Mouse (Mus musculus): ENCODE results near the gene Glt28d2. TPM values are rescaled to one million over a fixed set of nuclear protein-coding genes. Genes with fewer than 3 reads are reported as not detected.

Glt28d2 gene
- polyA plus RNA-seq, 1 experiment from 2014 or later, result 4.5 TPM

DNA sequence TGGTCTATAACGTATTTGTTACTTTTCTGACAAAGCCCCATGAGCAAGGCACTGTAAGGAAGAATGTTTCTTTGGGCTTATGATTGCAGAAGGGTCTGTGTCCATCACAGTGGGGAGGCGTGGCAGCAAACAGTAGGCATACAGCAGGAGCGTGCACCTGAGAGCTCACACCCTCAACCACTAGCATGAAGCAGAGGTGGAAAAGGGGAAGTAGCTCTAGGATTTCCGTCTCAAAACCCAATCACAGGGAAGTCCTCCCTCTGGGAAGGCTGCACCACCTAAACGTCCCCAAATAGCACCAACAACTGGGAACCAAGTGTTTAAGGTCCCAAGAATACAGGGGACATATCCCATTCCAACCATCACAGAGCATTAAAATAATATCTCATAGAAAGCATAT is 26.3 kb downstream of the Glt28d2 start:
- no peak for TF ChIP-seq CTCF (IDR thresholded peaks at IDR 0.05; ENCODE audit: low read depth)
- H3K27ac ChIP-seq, result no peak overlapping the region
- H3K4me2 ChIP-seq (ENCODE audit: low read length), result no peak overlapping the region
- H3K9ac ChIP-seq (ENCODE audit: low read depth, low read length), result no peak overlapping the region
- no peaks in the 10 kb centered on the region for H3K9me3 ChIP-seq (replicated peaks; ENCODE audit: low read length)
- ATAC-seq (replicated peaks; ENCODE audit: low FRiP score, low read depth) (no peak), DNase-seq (ENCODE audit: low spot score) (no peak)
- H3K4me3 ChIP-seq (replicated peaks; ENCODE audit: low read depth, low read length), result no peak overlapping the region
- 86% methylated on average over 5 of the region's 5 CpGs for WGBS
- H3K36me3 ChIP-seq (ENCODE audit: insufficient read depth, low read length), result no peaks in the 10 kb centered on the region
- H3K4me1 ChIP-seq (replicated peaks; ENCODE audit: insufficient read depth, low read length), result 0 out of 2 replicates have a peak, but pooled peaks cover 8% of the 10 kb centered on the region
- H3K27me3 ChIP-seq (ENCODE audit: insufficient read depth, low read length), result no peaks in the 10 kb centered on the region

DNA sequence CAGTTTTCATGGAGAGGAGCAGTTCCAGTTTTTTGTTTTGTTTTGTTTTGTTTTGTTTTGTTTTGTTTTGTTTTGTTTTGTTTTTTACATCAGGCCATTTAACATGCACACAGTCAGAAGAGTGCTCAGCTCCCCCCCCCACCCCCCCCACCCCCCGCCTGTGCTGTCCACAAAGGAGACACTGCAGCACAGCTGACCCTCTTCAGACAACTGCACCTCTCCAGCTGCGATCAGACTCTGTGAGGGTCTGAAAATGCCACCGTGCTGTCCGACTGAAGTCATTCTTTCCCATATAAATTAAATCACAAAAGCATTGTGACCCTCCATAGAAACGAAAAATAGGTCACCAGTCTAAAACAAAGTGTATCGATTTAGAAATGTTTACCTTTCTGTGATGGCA is 28.0 kb downstream of the Glt28d2 start:
- H3K9ac ChIP-seq (ENCODE audit: low read depth, low read length), result no peak overlapping the region
- H3K27ac ChIP-seq, result no peak overlapping the region
- 0 out of 2 replicates have a peak, but pooled peaks cover 8% of the 10 kb centered on the region for H3K4me1 ChIP-seq (replicated peaks; ENCODE audit: insufficient read depth, low read length)
- no peaks in the 10 kb centered on the region for H3K27me3 ChIP-seq (ENCODE audit: insufficient read depth, low read length)
- H3K4me3 ChIP-seq (replicated peaks; ENCODE audit: low read depth, low read length), result no peak overlapping the region
- ATAC-seq (replicated peaks; ENCODE audit: low FRiP score, low read depth) (no peak), DNase-seq (ENCODE audit: low spot score) (no peak)
- no peak for TF ChIP-seq CTCF (IDR thresholded peaks at IDR 0.05; ENCODE audit: low read depth)
- H3K36me3 ChIP-seq (ENCODE audit: insufficient read depth, low read length), result no peaks in the 10 kb centered on the region
- no peaks in the 10 kb centered on the region for H3K9me3 ChIP-seq (replicated peaks; ENCODE audit: low read length)
- H3K4me2 ChIP-seq (ENCODE audit: low read length), result no peak overlapping the region
- 54% methylated on average over 6 of the region's 6 CpGs for WGBS

DNA sequence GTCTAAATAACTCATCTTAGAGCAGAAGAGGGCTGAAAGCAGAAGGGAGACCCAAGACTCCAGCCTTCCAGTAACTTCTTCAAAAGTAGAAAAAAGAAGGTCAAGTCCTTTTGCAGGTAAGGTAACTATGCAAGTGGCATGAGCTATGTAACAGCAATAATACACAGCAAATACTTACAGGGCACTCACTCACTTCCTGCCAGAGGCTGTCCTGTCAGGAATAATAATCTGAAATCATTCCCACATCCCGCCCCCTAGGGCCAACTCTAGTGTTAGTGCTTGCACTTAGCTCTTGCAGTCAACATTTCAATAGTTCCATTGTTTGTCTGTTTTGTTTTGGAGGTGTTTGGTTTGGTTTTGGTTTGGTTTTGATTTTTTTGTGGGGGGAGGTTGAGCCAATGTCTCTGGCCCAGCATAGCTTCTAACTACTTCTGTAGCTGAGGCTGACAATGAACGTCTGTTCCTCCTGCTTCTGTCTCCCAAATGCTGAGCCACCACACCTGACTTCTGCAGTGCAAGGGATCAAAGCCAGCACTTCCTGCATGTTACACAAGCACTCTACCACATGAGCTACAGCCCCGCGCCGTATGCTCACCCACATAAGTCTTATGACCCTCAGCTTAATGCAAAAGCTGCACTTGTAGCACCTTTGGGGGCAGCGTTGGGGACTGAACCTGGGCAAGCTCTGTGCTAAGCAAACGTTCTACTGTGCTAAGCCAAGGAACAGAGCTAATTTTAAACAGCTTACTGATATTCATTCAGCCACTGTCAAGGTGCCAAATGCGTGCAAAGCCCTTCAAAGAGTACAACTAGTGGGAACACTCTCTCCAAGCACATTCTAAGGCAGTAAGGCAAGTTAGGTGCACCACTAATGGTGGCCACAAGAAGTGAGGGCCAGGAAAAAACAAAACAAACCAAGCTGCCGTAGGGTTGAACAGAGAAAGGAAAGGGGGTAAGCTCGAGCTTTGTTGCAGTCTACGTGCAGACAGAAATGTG is 28.9 kb downstream of the Glt28d2 start:
- ATAC-seq (replicated peaks; ENCODE audit: low FRiP score, low read depth), result no peak
- 0 out of 2 replicates have a peak, but pooled peaks cover 8% of the 10 kb centered on the region for H3K4me1 ChIP-seq (replicated peaks; ENCODE audit: insufficient read depth, low read length)
- TF ChIP-seq CTCF (IDR thresholded peaks at IDR 0.05; ENCODE audit: low read depth), result no peak
- H3K9me3 ChIP-seq (replicated peaks; ENCODE audit: low read length), result no peaks in the 10 kb centered on the region
- H3K4me2 ChIP-seq (ENCODE audit: low read length), result no peak overlapping the region
- no peaks in the 10 kb centered on the region for H3K27me3 ChIP-seq (ENCODE audit: insufficient read depth, low read length)
- no peak overlapping the region for H3K4me3 ChIP-seq (replicated peaks; ENCODE audit: low read depth, low read length)
- no peaks in the 10 kb centered on the region for H3K36me3 ChIP-seq (ENCODE audit: insufficient read depth, low read length)
- DNase-seq (ENCODE audit: low spot score), result no peak
- 58% methylated on average over 11 of the region's 11 CpGs for WGBS
- H3K27ac ChIP-seq, result no peak overlapping the region
- H3K9ac ChIP-seq (ENCODE audit: low read depth, low read length), result no peak overlapping the region

DNA sequence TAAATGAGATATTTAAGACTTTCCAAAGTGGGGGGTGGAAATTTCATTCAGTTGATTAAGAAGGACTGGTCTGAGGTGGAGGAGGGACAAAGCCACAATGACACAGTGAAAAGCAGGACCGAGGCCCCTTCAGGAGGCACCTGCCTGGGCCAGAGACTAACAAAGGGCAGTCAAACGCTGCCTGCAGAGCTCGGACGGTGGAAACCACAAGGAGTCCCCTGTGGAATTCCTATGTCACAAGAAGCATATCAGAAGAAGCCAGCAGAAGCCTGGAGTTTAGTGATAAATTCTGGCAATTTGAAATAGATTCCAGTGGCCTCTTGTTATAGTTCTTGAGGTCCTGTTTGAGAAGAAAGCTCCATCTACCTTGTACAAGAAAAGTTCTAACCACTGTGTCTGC is 30.2 kb downstream of the Glt28d2 start:
- no peak overlapping the region for H3K27ac ChIP-seq
- H3K4me3 ChIP-seq (replicated peaks; ENCODE audit: low read depth, low read length), result no peak overlapping the region
- DNase-seq (ENCODE audit: low spot score), result no peak
- ATAC-seq (replicated peaks; ENCODE audit: low FRiP score, low read depth), result no peak
- 40% methylated on average over 4 of the region's 4 CpGs for WGBS
- 0 out of 2 replicates have a peak, but pooled peaks cover 8% of the 10 kb centered on the region for H3K4me1 ChIP-seq (replicated peaks; ENCODE audit: insufficient read depth, low read length)
- H3K4me2 ChIP-seq (ENCODE audit: low read length), result no peak overlapping the region
- no peaks in the 10 kb centered on the region for H3K36me3 ChIP-seq (ENCODE audit: insufficient read depth, low read length)
- no peaks in the 10 kb centered on the region for H3K9me3 ChIP-seq (replicated peaks; ENCODE audit: low read length)
- no peak for TF ChIP-seq CTCF (IDR thresholded peaks at IDR 0.05; ENCODE audit: low read depth)
- H3K27me3 ChIP-seq (ENCODE audit: insufficient read depth, low read length), result no peaks in the 10 kb centered on the region
- no peak overlapping the region for H3K9ac ChIP-seq (ENCODE audit: low read depth, low read length)

DNA sequence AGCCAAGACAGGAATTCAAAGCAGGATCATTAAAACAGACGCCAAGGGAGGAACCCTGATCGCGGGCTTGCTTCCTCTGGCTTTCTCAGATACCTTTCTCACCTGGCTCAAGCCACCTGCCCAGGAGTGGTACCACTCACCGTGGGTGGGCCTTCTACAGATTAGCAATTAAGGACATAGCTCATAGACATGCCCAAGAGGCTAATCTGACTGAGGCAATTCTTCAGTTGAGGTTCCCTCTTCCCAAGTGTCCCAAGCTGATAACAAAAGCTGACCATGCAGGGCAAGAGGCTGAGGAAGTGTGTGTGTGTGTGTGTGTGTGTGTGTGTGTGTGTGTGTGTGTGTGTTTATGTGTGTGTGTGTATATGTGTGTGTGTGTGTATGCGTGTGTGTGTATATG is 31.4 kb downstream of the Glt28d2 start:
- no peaks in the 10 kb centered on the region for H3K27me3 ChIP-seq (ENCODE audit: insufficient read depth, low read length)

DNA sequence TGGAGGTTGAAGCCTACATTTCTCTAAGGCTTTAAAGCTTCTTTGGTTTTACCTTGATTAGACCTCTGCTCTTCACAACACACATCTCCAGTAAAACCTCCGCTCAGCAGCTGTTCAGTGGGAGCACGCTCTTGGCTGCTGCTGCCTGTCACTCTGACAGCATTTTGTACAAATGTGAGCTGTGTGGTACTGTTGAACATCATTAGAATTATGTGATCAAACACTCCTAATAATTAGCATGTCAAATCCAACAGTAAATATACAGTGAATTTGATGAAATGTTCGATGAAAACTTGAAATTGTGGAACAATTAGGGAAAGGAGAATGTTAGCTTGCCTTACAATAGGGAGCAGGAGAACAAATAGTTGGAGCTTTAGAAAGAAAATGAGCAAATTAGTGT is 32.3 kb downstream of the Glt28d2 start:
- TF ChIP-seq CTCF (IDR thresholded peaks at IDR 0.05; ENCODE audit: low read depth), result no peak

More for the DNA sequence above, 31.4 kb downstream of the Glt28d2 start:
- no peak overlapping the region for H3K9ac ChIP-seq (ENCODE audit: low read depth, low read length)
- ATAC-seq (replicated peaks; ENCODE audit: low FRiP score, low read depth), result no peak
- H3K36me3 ChIP-seq (ENCODE audit: insufficient read depth, low read length), result no peaks in the 10 kb centered on the region
- no peak overlapping the region for H3K4me2 ChIP-seq (ENCODE audit: low read length)
- TF ChIP-seq CTCF (IDR thresholded peaks at IDR 0.05; ENCODE audit: low read depth), result no peak
- no peak overlapping the region for H3K27ac ChIP-seq
- no peak for DNase-seq (ENCODE audit: low spot score)
- WGBS, result 83% methylated on average over 5 of the region's 5 CpGs
- H3K4me1 ChIP-seq (replicated peaks; ENCODE audit: insufficient read depth, low read length), result 0 out of 2 replicates have a peak, but pooled peaks cover 8% of the 10 kb centered on the region
- H3K4me3 ChIP-seq (replicated peaks; ENCODE audit: low read depth, low read length), result no peak overlapping the region
- no peaks in the 10 kb centered on the region for H3K9me3 ChIP-seq (replicated peaks; ENCODE audit: low read length)

More for the DNA sequence above, 32.3 kb downstream of the Glt28d2 start:
- 0 out of 2 replicates have a peak, but pooled peaks cover 8% of the 10 kb centered on the region for H3K4me1 ChIP-seq (replicated peaks; ENCODE audit: insufficient read depth, low read length)
- ATAC-seq (replicated peaks; ENCODE audit: low FRiP score, low read depth) (no peak), DNase-seq (ENCODE audit: low spot score) (no peak)
- no peak overlapping the region for H3K27ac ChIP-seq
- no peak overlapping the region for H3K4me2 ChIP-seq (ENCODE audit: low read length)
- H3K4me3 ChIP-seq (replicated peaks; ENCODE audit: low read depth, low read length), result no peak overlapping the region
- H3K27me3 ChIP-seq (ENCODE audit: insufficient read depth, low read length), result no peaks in the 10 kb centered on the region
- no peaks in the 10 kb centered on the region for H3K9me3 ChIP-seq (replicated peaks; ENCODE audit: low read length)
- WGBS, result 90% methylated on average over 3 of the region's 3 CpGs
- H3K36me3 ChIP-seq (ENCODE audit: insufficient read depth, low read length), result no peaks in the 10 kb centered on the region
- H3K9ac ChIP-seq (ENCODE audit: low read depth, low read length), result no peak overlapping the region

Measured in kidney, postnatal 0 days (tissue).